Mouse (Mus musculus) cortical plate, adult 2 months (tissue): Measurements from ENCODE around the gene Papss2. TPM values are rescaled to one million over a fixed set of nuclear protein-coding genes. Genes with fewer than 3 reads are reported as not detected.
A peak's percentile ranks its signal among the peaks of the same experiment; 100 is the strongest.

Experiments used
- H3K27ac ChIP-seq: fragments of 200-500 bp; 2 replicates; pipeline ENCODE4 v1.5.1; 2012; ENCODE audit warnings: low read length, control low read depth, inconsistent platforms; ENCODE audit not compliant: insufficient read depth
- H3K4me1 ChIP-seq: fragments of 200-500 bp; 2 replicates; pipeline ENCODE4 v1.6.1; 2011; ENCODE audit warnings: low read length; ENCODE audit not compliant: control insufficient read depth, insufficient read depth
- H3K4me3 ChIP-seq: fragments of 200-500 bp; 2 replicates; pipeline ENCODE4 v1.5.1; 2011; ENCODE audit warnings: mild to moderate bottlenecking, low read length, control low read depth; ENCODE audit not compliant: insufficient read depth
- CTCF ChIP-seq: fragments of 200-500 bp; IDR thresholded peaks from 2 replicates; pipeline ENCODE4 v1.5.1; 2011; ENCODE audit warnings: mild to moderate bottlenecking, control low read depth, low read length; ENCODE audit not compliant: insufficient read depth; ENCODE audit errors: extremely low read depth
- POLR2A ChIP-seq: fragments of 200-500 bp; IDR thresholded peaks from 2 replicates; pipeline ENCODE4 v1.6.1; 2011; ENCODE audit warnings: mild to moderate bottlenecking, low read length, control low read depth; ENCODE audit not compliant: insufficient read depth; ENCODE audit errors: extremely low read depth
- polyA plus RNA-seq: library from polyadenylated mRNA; depleted of rRNA; stranded (reverse); fragments of >200 nt; gene quantifications from 2 replicates; pipeline ENCODE4 v1.2.3, GENCODE M21; 2012

Papss2 gene
- polyA plus RNA-seq, 1 experiment: 10.3 TPM

DNA sequence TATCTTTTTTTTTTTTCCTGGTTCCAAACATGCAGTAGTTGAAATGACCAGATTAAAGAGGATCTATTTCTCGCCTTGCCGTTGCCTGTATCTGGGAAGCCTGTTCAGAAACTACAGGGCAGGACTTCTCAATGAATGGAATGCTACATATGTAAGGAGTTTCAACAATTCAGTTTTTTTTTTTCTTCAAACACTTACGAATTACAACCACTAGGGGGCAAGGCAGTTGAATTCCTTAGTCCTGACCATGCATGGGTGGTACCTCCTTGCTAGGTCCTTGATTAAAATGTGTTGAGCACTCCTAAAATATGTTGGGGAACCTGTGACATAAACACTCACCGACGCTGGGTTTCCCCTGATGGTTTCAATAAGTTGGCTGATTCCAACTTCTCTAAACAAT is 1.7 kb upstream of the Papss2 start:
- H3K4me3 ChIP-seq: no peak overlapping the region
- H3K27ac ChIP-seq: no peak overlapping the region
- TF ChIP-seq POLR2A (no peak), CTCF (peak; percentile 12; the same call in 1 of the 2 replicates)
- peaks cover 2% of the 10 kb centered on the region; the same call in 1 of the 2 replicates for H3K4me1 ChIP-seq

GRCm38 (mm10) chr19:32595131-32595505 is 472 bp upstream of the Papss2 start:
- no peak overlapping the region for H3K27ac ChIP-seq
- peaks cover 2% of the 10 kb centered on the region; the same call in 1 of the 2 replicates for H3K4me1 ChIP-seq
- TF ChIP-seq POLR2A (no peak), CTCF (no peak)
- peak overlapping the region; percentile 39; the same call in 1 of the 2 replicates for H3K4me3 ChIP-seq

- no peak for TF ChIP-seq POLR2A
- TF ChIP-seq CTCF: no peak
- Histone ChIP-seq H3K27ac (no peak overlapping the region), H3K4me3 (no peak overlapping the region), H3K4me1 (peaks cover 2% of the 10 kb centered on the region; the same call in 1 of the 2 replicates)
Observed at GRCm38 (mm10) chr19:32599006-32599405, 3.4 kb downstream of the Papss2 start.

GRCm38 (mm10) chr19:32599436-32599835 is 3.8 kb downstream of the Papss2 start:
- H3K4me1 ChIP-seq: peaks cover 2% of the 10 kb centered on the region; the same call in 1 of the 2 replicates
- TF ChIP-seq POLR2A (no peak), CTCF (no peak)
- H3K27ac ChIP-seq: no peak overlapping the region
- H3K4me3 ChIP-seq: no peak overlapping the region

GRCm38 (mm10) chr19:32601033-32601770 is 5.6 kb downstream of the Papss2 start:
- TF ChIP-seq POLR2A (no peak), CTCF (no peak)
- H3K27ac ChIP-seq: no peak overlapping the region
- no peaks in the 10 kb centered on the region for H3K4me1 ChIP-seq
- H3K4me3 ChIP-seq: no peak overlapping the region

DNA sequence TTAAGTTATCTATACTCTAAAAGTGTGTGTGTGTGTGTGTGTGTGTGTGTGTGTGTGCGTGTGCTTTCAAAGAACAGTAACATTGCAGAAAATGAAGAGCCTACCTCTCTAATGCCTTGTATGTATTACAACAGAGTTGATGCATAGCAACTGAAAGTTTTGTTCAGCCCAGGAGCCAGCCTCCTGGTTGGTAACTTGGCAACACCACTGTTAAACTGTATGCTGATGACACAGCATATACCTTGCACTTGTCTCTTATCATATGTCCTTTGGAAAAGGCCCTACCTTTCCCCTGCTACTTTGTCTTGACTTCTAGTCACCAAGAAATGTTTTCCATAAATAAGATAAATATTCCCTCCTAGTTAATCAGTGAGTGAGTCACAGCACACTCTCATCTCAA is 7.9 kb downstream of the Papss2 start:
- Histone ChIP-seq H3K4me1 (no peaks in the 10 kb centered on the region), H3K27ac (no peak overlapping the region), H3K4me3 (no peak overlapping the region)
- TF ChIP-seq CTCF (no peak), POLR2A (no peak)

- no peak overlapping the region for H3K4me3 ChIP-seq
- H3K4me1 ChIP-seq: no peaks in the 10 kb centered on the region
- no peak overlapping the region for H3K27ac ChIP-seq
- TF ChIP-seq CTCF (no peak), POLR2A (no peak)
Observed at GRCm38 (mm10) chr19:32604127-32604526, 8.5 kb downstream of the Papss2 start.

GRCm38 (mm10) chr19:32604563-32605252 is 9.1 kb downstream of the Papss2 start:
- no peak for TF ChIP-seq CTCF
- TF ChIP-seq POLR2A: no peak
- H3K4me3 ChIP-seq: no peak overlapping the region
- H3K27ac ChIP-seq: no peak overlapping the region
- H3K4me1 ChIP-seq: no peaks in the 10 kb centered on the region

DNA sequence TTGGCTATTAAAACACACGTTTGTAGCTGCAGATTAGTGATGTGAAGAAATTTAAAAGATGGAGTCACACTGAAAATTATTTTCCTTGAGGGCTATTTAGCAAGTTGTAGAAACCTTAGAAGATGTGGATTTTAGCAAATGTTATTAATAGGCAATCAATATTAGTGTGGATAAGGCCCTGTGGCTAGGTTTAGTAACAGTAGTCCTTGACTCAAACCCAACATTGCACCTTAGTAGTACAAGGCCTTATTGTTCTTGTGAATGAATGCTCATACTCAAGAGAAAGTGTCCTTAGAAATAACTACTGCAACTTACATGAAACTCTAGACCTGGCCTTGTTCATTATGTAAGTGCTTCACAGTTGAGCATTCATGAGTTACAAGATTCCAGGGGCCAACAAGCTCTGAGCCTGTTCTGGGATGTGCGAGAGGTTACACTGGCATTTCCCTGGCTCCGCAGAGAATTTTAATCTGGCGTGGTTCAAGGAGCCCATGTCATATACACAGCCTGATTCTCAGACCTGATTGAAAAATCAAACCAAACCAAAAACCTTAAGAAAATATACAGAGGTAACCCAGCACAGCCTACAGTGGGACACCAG is 10.7 kb downstream of the Papss2 start:
- Histone ChIP-seq H3K4me1 (no peaks in the 10 kb centered on the region), H3K4me3 (no peak overlapping the region), H3K27ac (no peak overlapping the region)
- no peak for TF ChIP-seq POLR2A
- TF ChIP-seq CTCF: no peak
